Mouse (Mus musculus) lung, postnatal 25 days (tissue): ENCODE results near the gene Zfp324.

Source experiments
- DNase-seq: peaks from one replicate; pipeline ENCODE4 v3.0.0; 2022; ENCODE audit warnings: low spot score

The Zfp324 gene

GRCm38 (mm10) chr7:13009143-13010004, 43.7 kb downstream of the Zfp324 start:
- peak; percentile 92 for DNase-seq

GRCm38 (mm10) chr7:13010005-13010908, 44.6 kb downstream of the Zfp324 start, which contains the start of gene Zbtb45:
TSS of gene Zbtb45 (minus strand) at chr7:13010034.
- no peak for DNase-seq

- no peak for DNase-seq
These were observed 48.0 kb downstream of the Zfp324 start for GRCm38 (mm10) chr7:13013671-13014070.

GRCm38 (mm10) chr7:13014275-13014839, 48.7 kb downstream of the Zfp324 start:
- DNase-seq = no peak

- DNase-seq = no peak
These were observed 49.6 kb downstream of the Zfp324 start for GRCm38 (mm10) chr7:13015217-13015616.

- DNase-seq = peak; percentile 84
These were observed 57.3 kb downstream of the Zfp324 start for GRCm38 (mm10) chr7:13022773-13023535.
